Mouse (Mus musculus) gastrocnemius, adult 8-10 months (tissue): ENCODE measurements at regions not wholly inside any gene's neighbourhood (a gene's known extent, or its start where the extent isn't known, plus 50 kb on each side); places are given as distances from the start of the nearest gene placed in this dataset.

Experiments used
- DNase-seq, 2 experiments: peaks; one replicate each; pipeline ENCODE4 v3.0.0; 2022; ENCODE audit warnings: low spot score in 2 of 2

- DNase-seq: peak; percentile 60 to 65
These were observed 348.5 kb upstream of the Npvf start for GRCm38 (mm10) chr6:51002713-51003112.

- no peak for DNase-seq
These were observed 351.9 kb upstream of the Npvf start for GRCm38 (mm10) chr6:51006074-51006591.

GRCm38 (mm10) chr6:51009526-51010340, 355.5 kb upstream of the Npvf start:
- peak; percentile 41 to 50 for DNase-seq

GRCm38 (mm10) chr6:51010536-51010935, 356.3 kb upstream of the Npvf start:
- peak; percentile 16 to 23 for DNase-seq

DNA sequence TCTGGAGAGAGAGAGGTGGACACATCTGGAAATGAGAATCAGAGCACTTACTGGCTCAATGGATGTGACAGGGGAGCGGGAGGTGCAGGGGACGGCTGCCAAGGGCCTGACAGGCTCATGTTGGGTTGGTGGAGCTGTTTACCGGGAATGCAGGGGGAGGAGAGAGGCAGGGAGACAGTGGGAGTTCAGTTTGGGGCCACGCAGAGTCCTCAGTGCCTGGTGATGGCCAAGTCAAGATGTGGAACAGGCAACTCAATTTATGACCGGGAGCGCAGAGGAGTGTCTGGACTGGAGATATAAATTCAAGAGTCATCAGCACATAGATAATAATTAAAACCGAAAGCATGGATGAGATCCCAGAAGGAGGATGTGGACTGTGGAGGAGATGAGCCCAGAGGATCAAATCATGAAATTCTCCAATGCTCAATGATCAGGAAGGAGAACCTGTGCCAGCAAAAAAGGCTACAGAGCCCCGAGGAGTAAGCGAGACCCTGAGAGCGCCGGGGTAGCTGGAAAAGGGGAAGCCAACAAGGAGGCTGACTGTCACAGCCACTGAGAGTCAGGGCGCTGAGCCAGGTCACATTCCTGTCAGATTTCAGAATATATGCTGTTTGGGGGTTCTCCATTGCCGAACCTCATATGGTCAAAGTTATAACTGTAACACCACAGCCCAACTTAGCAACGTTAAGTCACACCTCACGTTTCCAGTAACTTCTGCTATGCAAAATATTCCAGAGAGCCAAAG, 358.0 kb upstream of the Npvf start:
- peak; percentile 62 to 79 for DNase-seq

DNA sequence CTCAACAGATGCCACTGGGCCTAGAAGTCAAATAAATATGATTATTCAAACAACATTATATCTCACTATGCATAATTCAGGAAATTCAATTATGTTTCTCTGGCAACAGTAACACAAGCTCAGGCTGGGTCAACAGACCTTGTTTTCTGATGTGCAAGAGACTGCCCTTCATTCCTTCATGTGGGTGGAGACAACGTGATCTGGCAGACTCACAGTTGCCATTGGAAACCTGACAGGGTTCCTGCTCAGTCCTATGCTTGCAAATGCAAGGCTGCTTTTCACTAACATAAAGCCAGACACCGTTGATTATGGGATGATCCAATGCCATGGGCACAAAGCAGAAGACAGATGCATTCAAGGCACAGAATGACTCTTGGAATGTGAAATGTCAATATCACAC, 361.5 kb upstream of the Npvf start:
- DNase-seq: no peak

GRCm38 (mm10) chr6:51016441-51017070, 362.3 kb upstream of the Npvf start:
- DNase-seq: no peak

GRCm38 (mm10) chr6:51017260-51017999, 363.2 kb upstream of the Npvf start:
- DNase-seq: no peak

GRCm38 (mm10) chr6:51021206-51021605, 367.0 kb upstream of the Npvf start:
- no peak for DNase-seq

DNA sequence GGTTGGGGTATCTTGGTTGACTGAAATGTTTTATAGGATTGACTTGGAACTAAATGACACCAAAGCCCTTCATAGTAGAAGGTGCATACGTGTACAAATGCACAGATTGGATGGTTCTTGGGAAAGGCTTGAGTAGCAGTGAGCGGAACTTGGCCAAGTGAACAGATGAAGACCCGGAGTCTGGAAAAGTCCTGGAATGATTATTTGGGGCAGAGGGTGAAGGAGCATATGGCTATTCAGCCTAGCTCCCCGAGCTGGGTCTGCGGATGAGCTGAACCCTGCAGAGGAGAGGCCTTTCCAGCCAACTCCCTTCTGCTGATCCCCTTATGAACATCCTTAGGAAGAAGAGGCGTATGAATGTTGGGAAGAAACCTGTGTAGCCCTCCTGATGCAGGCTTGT, 369.1 kb upstream of the Npvf start:
- DNase-seq: no peak

- no peak for DNase-seq
These were observed 370.5 kb upstream of the Npvf start for GRCm38 (mm10) chr6:51024756-51025155.

- no peak for DNase-seq
These were observed 371.2 kb upstream of the Npvf start for GRCm38 (mm10) chr6:51025411-51025810.

GRCm38 (mm10) chr6:51027296-51027695, 373.1 kb upstream of the Npvf start:
- no peak for DNase-seq

- DNase-seq: no peak
These were observed 375.3 kb upstream of the Npvf start for GRCm38 (mm10) chr6:51029516-51029915.

DNA sequence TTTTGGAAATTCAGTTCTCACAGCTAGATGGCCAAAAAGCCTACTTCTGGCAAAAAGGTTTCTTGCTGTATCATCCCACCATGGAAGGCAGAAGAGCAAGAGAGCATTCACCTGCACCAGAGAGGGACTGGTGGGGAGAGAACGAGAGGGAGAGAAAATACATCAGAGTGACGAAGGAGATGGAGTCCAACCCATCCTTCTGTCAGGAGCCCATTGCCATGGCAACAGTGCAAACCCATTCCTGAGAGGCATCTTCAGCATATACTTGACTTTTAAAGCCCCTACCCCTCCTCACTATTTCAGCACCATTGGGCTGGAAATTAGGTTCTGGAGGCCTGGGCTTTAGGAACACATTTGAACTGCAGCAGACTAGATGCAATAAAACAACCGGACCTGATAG, 375.7 kb upstream of the Npvf start:
- DNase-seq: no peak

GRCm38 (mm10) chr6:51033835-51034234, 379.6 kb upstream of the Npvf start:
- DNase-seq: no peak

DNA sequence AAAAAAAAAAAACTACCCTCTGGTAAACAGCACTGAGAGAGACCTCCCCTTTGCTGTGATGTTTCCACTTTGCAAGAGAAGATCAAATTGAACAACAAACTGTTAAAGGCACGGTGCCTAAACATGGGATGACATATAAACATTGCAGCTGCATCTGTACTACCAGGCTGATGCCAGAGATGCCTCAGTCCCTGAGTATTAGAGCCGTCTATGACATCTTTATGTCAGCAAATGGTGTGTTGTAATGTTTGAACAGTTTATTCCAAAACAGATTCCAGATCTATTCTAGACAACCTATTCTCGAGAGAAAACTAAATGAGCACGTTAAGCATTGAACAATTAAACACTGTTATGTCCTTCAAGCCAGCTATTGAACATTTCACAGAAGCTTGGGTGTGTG, 381.8 kb upstream of the Npvf start:
- no peak for DNase-seq

- peak in 1 of 2 experiments; percentile 11 for DNase-seq
These were observed 382.3 kb upstream of the Npvf start for GRCm38 (mm10) chr6:51036553-51036952.

DNA sequence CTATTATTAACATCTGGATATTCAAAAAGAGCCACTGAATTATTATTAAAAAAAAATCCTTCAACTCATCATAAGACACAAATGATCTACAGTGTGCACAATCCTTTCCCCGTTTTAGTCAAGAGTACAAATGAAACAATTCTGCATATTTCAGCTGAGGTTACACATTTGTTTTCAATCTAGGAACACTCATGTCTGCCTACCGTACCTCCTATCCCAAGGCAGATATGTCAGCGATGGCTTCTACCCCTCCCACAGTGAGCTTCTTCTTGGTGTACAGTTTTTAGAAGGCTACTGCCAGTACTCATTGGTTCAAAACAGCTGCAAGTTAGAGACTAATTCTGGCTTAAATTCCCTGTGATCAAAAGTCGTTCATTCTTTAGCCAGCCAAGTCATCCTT, 382.7 kb upstream of the Npvf start:
- no peak for DNase-seq

GRCm38 (mm10) chr6:51039486-51040180, 385.4 kb upstream of the Npvf start:
- DNase-seq: no peak

GRCm38 (mm10) chr6:51043970-51044369, 388.5 kb upstream of the Nfe2l3 start:
- DNase-seq: no peak
